Mouse (Mus musculus): ENCODE results near the gene Mov10l1. TPM values are rescaled to one million over a fixed set of nuclear protein-coding genes. Genes with fewer than 3 reads are reported as not detected.

The Mov10l1 gene
- polyA plus RNA-seq, 1 experiment = not detected

DNA sequence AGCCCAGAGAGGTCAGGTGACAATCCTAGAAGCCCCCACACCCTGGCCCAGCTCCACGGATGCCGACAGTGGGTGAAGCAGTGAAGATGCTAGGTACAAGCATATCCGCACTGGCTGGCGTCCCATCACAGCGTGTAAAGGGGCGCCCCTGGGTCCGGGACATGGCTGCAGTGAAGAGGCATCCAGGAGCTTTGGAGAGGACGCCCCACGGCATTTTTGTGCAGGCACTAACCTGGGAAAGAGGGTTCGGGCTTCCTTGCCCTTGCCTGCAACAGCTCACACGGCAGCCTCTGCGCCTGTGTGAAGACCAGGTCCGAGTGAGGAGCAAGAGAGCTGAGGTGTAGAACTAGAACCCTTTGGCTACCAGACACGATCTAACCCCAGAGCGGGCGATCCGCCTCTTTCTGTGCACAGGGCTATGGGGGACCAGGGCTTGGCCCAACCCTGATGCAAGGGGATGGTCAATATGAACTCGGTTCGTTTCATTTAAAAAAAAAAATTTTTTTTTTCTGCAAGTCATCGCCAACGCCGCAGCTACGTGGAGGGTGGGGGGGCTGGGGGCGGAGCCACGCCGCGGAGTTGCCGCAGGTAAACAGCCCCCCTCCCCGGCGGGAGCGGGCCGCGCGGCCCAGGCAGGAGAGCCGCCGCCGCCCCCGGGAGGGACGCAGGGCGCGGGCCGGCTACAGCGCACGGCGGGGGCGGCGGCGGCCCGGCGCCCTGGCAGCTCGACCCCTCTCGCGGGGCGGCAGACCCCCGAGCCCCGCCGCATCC, 76.6 kb downstream of the Mov10l1 start, which contains the start of gene Panx2:
Gene Panx2 (plus strand): TSS at position 574 of the 771 bp plus-strand sequence.
- H3K4me1 ChIP-seq (ENCODE audit: control insufficient read depth, insufficient read depth, low read length) = no peaks in the 10 kb centered on the region
- H3K4me3 ChIP-seq (ENCODE audit: insufficient read depth, low read length) = peak within 1 kb of the TSS; percentile 20
- no peak for TF ChIP-seq POLR2A (IDR thresholded peaks at IDR 0.05; ENCODE audit: borderline replicate concordance, low read depth, low read length)
- no peak within 1 kb of the TSS for H3K27ac ChIP-seq (ENCODE audit: insufficient read depth, low read depth, low read length)

GRCm38 (mm10) chr15:89060032-89060681, 77.4 kb downstream of the Mov10l1 start:
- no peak for TF ChIP-seq POLR2A (IDR thresholded peaks at IDR 0.05; ENCODE audit: borderline replicate concordance, low read depth, low read length)
- TF ChIP-seq CTCF (IDR thresholded peaks at IDR 0.05; ENCODE audit: low read depth, low read length) = no peak
- no peaks in the 10 kb centered on the region for H3K4me1 ChIP-seq (ENCODE audit: control insufficient read depth, insufficient read depth, low read length)

GRCm38 (mm10) chr15:89060811-89061460, 78.2 kb downstream of the Mov10l1 start:
- no peak overlapping the region for H3K4me3 ChIP-seq (ENCODE audit: insufficient read depth, low read length)
- no peak overlapping the region for H3K27ac ChIP-seq (ENCODE audit: insufficient read depth, low read depth, low read length)
- no peaks in the 10 kb centered on the region for H3K4me1 ChIP-seq (ENCODE audit: control insufficient read depth, insufficient read depth, low read length)
- TF ChIP-seq POLR2A (IDR thresholded peaks at IDR 0.05; ENCODE audit: borderline replicate concordance, low read depth, low read length) (no peak), CTCF (IDR thresholded peaks at IDR 0.05; ENCODE audit: low read depth, low read length) (no peak)

More at GRCm38 (mm10) chr15:89060032-89060681, 77.4 kb downstream of the Mov10l1 start:
- Histone ChIP-seq H3K4me3 (ENCODE audit: insufficient read depth, low read length) (peak overlapping the region; percentile 20), H3K27ac (ENCODE audit: insufficient read depth, low read depth, low read length) (no peak overlapping the region)

DNA sequence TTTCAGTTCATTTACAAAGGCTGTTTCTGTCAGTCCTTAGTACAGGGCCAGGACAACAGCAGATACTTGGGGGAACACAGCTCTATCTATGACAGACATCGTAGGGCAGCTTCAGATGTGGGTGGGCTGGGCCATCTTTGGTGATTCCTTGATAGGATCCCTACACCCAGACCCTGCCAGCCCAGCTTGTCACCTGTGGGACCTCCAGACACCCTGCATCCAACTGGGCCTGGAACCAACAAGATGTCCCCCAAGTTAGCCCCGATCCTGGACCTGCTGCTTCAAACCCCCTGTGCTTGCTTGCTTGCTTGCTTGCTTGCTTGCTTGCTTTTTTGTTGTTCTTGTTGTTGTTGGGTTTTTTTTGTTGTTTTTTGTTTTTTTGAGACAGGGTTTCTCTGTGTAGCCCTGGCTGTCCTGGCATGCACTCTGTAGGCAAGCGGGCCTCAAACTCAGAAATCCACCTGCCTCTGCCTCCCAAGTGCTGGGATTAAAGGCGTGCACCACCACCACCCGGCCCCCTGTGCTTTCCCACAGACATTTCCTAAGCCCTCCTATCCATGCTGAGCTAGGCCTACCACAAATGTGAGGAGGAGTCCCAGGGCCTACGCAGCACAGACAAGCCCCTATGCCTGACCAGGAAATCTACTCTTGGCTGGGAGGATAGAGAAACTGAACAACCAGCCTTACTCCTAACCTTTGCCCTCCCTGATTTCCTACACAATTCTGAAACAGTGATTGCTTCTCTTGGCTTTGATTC, 79.2 kb downstream of the Mov10l1 start:
- Histone ChIP-seq H3K4me1 (ENCODE audit: control insufficient read depth, insufficient read depth, low read length) (no peaks in the 10 kb centered on the region), H3K27ac (ENCODE audit: insufficient read depth, low read depth, low read length) (no peak overlapping the region), H3K4me3 (ENCODE audit: insufficient read depth, low read length) (no peak overlapping the region)
- TF ChIP-seq POLR2A (IDR thresholded peaks at IDR 0.05; ENCODE audit: borderline replicate concordance, low read depth, low read length) (no peak), CTCF (IDR thresholded peaks at IDR 0.05; ENCODE audit: low read depth, low read length) (no peak)

DNA sequence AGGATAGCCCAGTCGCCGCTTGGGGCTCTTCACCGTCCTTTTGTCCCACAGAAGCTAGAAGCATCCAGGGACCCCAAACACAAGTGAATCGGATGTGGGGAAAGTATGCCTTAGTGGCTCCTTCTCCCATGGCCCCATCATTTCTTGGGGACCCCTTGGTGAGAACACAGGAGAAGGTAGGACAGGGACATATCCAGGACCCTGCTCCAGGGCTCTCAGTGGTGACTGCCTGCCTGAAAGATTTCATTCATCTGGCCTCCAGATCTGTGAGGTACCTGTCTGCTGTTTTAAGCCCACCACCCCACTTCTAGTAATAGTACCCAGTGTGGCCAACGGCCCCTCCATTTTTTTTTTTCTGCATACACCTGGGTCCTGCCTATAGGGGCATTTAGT, 79.8 kb downstream of the Mov10l1 start:
- TF ChIP-seq POLR2A (IDR thresholded peaks at IDR 0.05; ENCODE audit: borderline replicate concordance, low read depth, low read length) (no peak), CTCF (IDR thresholded peaks at IDR 0.05; ENCODE audit: low read depth, low read length) (no peak)

DNA sequence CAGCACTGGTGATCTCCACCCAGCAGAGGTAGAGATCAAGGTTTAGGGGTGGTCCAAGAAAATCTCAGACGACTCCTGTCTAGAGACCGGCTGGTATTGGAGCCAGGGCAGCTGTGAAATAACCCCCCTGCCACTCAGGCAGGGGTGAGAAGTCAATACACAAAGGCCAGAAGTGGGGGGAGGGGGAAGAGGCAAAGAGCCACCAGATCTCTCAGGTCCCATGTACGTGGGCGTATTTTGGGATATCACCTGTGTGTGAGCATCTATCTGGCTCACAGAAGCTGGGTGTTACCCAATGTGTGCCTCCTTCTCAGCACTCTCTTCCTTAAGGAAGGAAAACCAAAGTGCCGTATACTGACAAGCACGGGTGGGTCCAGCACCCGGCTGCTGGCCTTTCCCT, 80.3 kb downstream of the Mov10l1 start:
- H3K4me3 ChIP-seq (ENCODE audit: insufficient read depth, low read length) = no peak overlapping the region
- no peak for TF ChIP-seq POLR2A (IDR thresholded peaks at IDR 0.05; ENCODE audit: borderline replicate concordance, low read depth, low read length)
- TF ChIP-seq CTCF (IDR thresholded peaks at IDR 0.05; ENCODE audit: low read depth, low read length) = no peak
- no peak overlapping the region for H3K27ac ChIP-seq (ENCODE audit: insufficient read depth, low read depth, low read length)
- no peaks in the 10 kb centered on the region for H3K4me1 ChIP-seq (ENCODE audit: control insufficient read depth, insufficient read depth, low read length)

More for the DNA sequence above, 79.8 kb downstream of the Mov10l1 start:
- Histone ChIP-seq H3K4me1 (ENCODE audit: control insufficient read depth, insufficient read depth, low read length) (no peaks in the 10 kb centered on the region), H3K27ac (ENCODE audit: insufficient read depth, low read depth, low read length) (no peak overlapping the region), H3K4me3 (ENCODE audit: insufficient read depth, low read length) (no peak overlapping the region)

DNA sequence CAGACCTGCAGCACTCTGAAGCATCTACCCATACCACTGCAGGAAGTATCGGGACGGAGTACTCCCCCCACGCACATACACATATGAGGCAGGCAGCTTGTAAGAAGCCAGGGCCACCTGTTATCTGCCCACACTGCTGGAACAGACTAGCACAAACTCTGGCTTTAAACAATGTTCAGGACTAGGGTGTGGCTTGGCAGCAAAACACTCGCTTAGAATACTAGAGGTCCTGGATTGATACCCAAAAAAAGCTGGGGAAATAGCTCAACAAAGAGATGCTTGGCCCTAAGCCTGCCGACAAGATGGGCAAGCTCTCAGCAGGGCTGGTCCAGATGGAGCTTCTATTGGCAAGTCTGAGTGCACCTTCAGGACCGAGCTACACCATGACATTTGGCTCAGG, 80.8 kb downstream of the Mov10l1 start:
- H3K4me3 ChIP-seq (ENCODE audit: insufficient read depth, low read length) = no peak overlapping the region

DNA sequence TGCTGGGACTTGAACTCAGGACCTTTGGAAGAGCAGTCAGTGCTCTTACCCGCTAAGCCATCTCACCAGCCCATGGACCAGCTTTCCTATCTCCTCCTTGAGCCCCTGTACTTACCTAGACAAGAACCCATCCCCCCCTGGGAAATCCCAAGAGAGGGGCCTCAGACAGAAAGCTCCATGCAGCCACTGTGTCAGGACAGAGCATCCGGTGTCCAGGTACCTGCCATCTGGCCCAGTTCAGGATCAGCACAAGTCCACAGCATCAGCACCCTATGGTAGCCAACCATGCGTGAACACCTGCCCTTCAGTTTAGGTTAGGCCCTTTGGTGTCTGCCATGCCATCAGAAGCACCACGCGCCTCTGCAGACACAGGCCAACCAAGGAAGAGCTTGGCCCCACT, 82.2 kb downstream of the Mov10l1 start:
- TF ChIP-seq CTCF (IDR thresholded peaks at IDR 0.05; ENCODE audit: low read depth, low read length) (no peak), POLR2A (IDR thresholded peaks at IDR 0.05; ENCODE audit: borderline replicate concordance, low read depth, low read length) (no peak)
- no peak overlapping the region for H3K4me3 ChIP-seq (ENCODE audit: insufficient read depth, low read length)
- H3K4me1 ChIP-seq (ENCODE audit: control insufficient read depth, insufficient read depth, low read length) = no peaks in the 10 kb centered on the region
- no peak overlapping the region for H3K27ac ChIP-seq (ENCODE audit: insufficient read depth, low read depth, low read length)

More for the DNA sequence above, 80.8 kb downstream of the Mov10l1 start:
- Histone ChIP-seq H3K27ac (ENCODE audit: insufficient read depth, low read depth, low read length) (no peak overlapping the region), H3K4me1 (ENCODE audit: control insufficient read depth, insufficient read depth, low read length) (no peaks in the 10 kb centered on the region)
- no peak for TF ChIP-seq CTCF (IDR thresholded peaks at IDR 0.05; ENCODE audit: low read depth, low read length)
- TF ChIP-seq POLR2A (IDR thresholded peaks at IDR 0.05; ENCODE audit: borderline replicate concordance, low read depth, low read length) = no peak

DNA sequence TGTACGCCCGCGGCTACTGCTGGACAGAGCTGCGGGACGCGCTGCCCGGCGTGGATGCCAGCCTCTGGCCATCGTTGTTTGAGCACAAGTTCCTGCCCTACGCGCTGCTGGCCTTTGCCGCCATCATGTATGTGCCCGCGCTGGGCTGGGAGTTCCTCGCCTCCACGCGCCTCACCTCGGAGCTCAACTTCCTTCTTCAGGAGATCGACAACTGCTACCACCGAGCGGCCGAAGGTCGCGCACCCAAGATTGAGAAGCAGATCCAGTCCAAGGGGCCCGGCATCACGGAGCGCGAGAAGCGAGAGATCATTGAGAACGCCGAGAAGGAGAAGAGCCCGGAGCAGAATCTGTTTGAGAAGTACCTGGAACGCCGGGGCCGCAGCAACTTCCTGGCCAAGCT, 84.9 kb downstream of the Mov10l1 start:
- no peak overlapping the region for H3K27ac ChIP-seq (ENCODE audit: insufficient read depth, low read depth, low read length)
- no peaks in the 10 kb centered on the region for H3K4me1 ChIP-seq (ENCODE audit: control insufficient read depth, insufficient read depth, low read length)
- no peak for TF ChIP-seq POLR2A (IDR thresholded peaks at IDR 0.05; ENCODE audit: borderline replicate concordance, low read depth, low read length)
- no peak for TF ChIP-seq CTCF (IDR thresholded peaks at IDR 0.05; ENCODE audit: low read depth, low read length)
- H3K4me3 ChIP-seq (ENCODE audit: insufficient read depth, low read length) = no peak overlapping the region; the same call in 1 of the 2 replicates
